Mouse (Mus musculus) retina, postnatal 1 day (tissue): Measurements from ENCODE around the gene Znhit6.

Experiments used
- DNase-seq: peaks from one replicate; pipeline ENCODE4 v3.0.0-alpha.2; 2012

Znhit6 gene

GRCm38 (mm10) chr3:145605437-145606123 lies 29.6 kb downstream of the Znhit6 start:
- no peak for DNase-seq

GRCm38 (mm10) chr3:145608320-145608719 lies 32.3 kb downstream of the Znhit6 start:
- no peak for DNase-seq

GRCm38 (mm10) chr3:145612662-145613061 lies 36.7 kb downstream of the Znhit6 start:
- peak; percentile 72 for DNase-seq

- DNase-seq, result no peak
Measured at GRCm38 (mm10) chr3:145613234-145613633, 37.2 kb downstream of the Znhit6 start.

- peak; percentile 25 for DNase-seq
Measured at GRCm38 (mm10) chr3:145614362-145615115, 38.5 kb downstream of the Znhit6 start.

GRCm38 (mm10) chr3:145618299-145618698 lies 42.3 kb downstream of the Znhit6 start:
- peak; percentile 35 for DNase-seq

GRCm38 (mm10) chr3:145619621-145620365 lies 43.8 kb downstream of the Znhit6 start:
- DNase-seq, result no peak

- DNase-seq, result no peak
Measured at GRCm38 (mm10) chr3:145621209-145621608, 45.2 kb downstream of the Znhit6 start.

GRCm38 (mm10) chr3:145623047-145623446 lies 47.0 kb downstream of the Znhit6 start:
- peak; percentile 57 for DNase-seq

GRCm38 (mm10) chr3:145624786-145625185 lies 48.8 kb downstream of the Znhit6 start:
- no peak for DNase-seq

- no peak for DNase-seq
Measured at GRCm38 (mm10) chr3:145625546-145625945, 49.5 kb downstream of the Znhit6 start.

GRCm38 (mm10) chr3:145626063-145626462 lies 50.1 kb downstream of the Znhit6 start:
- no peak for DNase-seq

- DNase-seq, result peak; percentile 55
Measured at GRCm38 (mm10) chr3:145627830-145628229, 51.8 kb downstream of the Znhit6 start.

GRCm38 (mm10) chr3:145628643-145629042 lies 52.6 kb downstream of the Znhit6 start:
- peak; percentile 55 for DNase-seq

GRCm38 (mm10) chr3:145632888-145633287 lies 56.9 kb downstream of the Znhit6 start:
- DNase-seq, result no peak

GRCm38 (mm10) chr3:145634002-145634710 lies 58.2 kb downstream of the Znhit6 start:
- no peak for DNase-seq

- no peak for DNase-seq
Measured at GRCm38 (mm10) chr3:145640170-145640569, 64.2 kb downstream of the Znhit6 start.

GRCm38 (mm10) chr3:145640583-145640982 lies 64.6 kb downstream of the Znhit6 start:
- DNase-seq, result no peak

- no peak for DNase-seq
Measured at GRCm38 (mm10) chr3:145641036-145641685, 65.2 kb downstream of the Znhit6 start.

GRCm38 (mm10) chr3:145641878-145642277 lies 65.9 kb downstream of the Znhit6 start:
- DNase-seq, result no peak

GRCm38 (mm10) chr3:145642861-145643260 lies 66.9 kb downstream of the Znhit6 start:
- DNase-seq, result no peak

- DNase-seq, result no peak
Measured at GRCm38 (mm10) chr3:145645463-145645862, 69.5 kb downstream of the Znhit6 start.
